Mouse (Mus musculus) limb, embryonic 13.5 days (tissue): ENCODE data around the gene 4931428F04Rik. TPM values are rescaled to one million over a fixed set of nuclear protein-coding genes. Genes with fewer than 3 reads are reported as not detected.
A peak's percentile ranks its signal among the peaks of the same experiment; 100 is the strongest.

ENCODE experiments used
- ATAC-seq: fragments of 200-750 bp; cut with Nextera tagmentation; 2 replicates; pipeline ENCODE4 v1.8.0; 2017; ENCODE audit warnings: low read depth, moderate number of reproducible peaks, moderate TSS enrichment; ENCODE audit not compliant: low FRiP score
- H3K27ac ChIP-seq: fragments of 300-500 bp; sonication (generic); 2 replicates; pipeline ENCODE4 v1.5.1; 2015; ENCODE audit warnings: inconsistent platforms, mild to moderate bottlenecking, moderate library complexity
- H3K27me3 ChIP-seq: fragments of 300-500 bp; sonication (generic); 2 replicates; pipeline ENCODE4 v1.6.1; 2015; ENCODE audit warnings: mild to moderate bottlenecking, inconsistent platforms
- H3K36me3 ChIP-seq: fragments of 300-500 bp; sonication (generic); 2 replicates; pipeline ENCODE4 v1.6.1; 2015; ENCODE audit warnings: inconsistent platforms, mild to moderate bottlenecking, moderate library complexity
- H3K4me1 ChIP-seq: fragments of 300-500 bp; sonication (generic); 2 replicates; pipeline ENCODE4 v1.6.1; 2015; ENCODE audit warnings: inconsistent platforms
- H3K4me2 ChIP-seq: fragments of 300-500 bp; sonication (generic); replicated peaks from 2 replicates; pipeline ENCODE4 v1.6.1; 2015; ENCODE audit warnings: inconsistent platforms, mild to moderate bottlenecking, moderate library complexity
- H3K4me3 ChIP-seq: fragments of 300-500 bp; sonication (generic); 2 replicates; pipeline ENCODE4 v1.5.1; 2015; ENCODE audit warnings: moderate library complexity, mild to moderate bottlenecking, inconsistent platforms
- H3K9ac ChIP-seq: fragments of 300-500 bp; sonication (generic); 2 replicates; pipeline ENCODE4 v1.6.1; 2015; ENCODE audit warnings: mild to moderate bottlenecking, inconsistent platforms
- H3K9me3 ChIP-seq: fragments of 300-500 bp; sonication (generic); 2 replicates; pipeline ENCODE4 v1.6.1; 2016; ENCODE audit warnings: inconsistent platforms
- WGBS: fragments of 180-500 bp; shearing (Covaris S2); methylation state at CpG from one replicate; pipeline ENCODE4 v1.1.7; 2015; 5-methylcytosine and 5-hydroxymethylcytosine counted together
- polyA plus RNA-seq: library from polyadenylated mRNA; unstranded; fragments of >200 nt; fragmentation: Nextera tagmentation; extraction: Ambion mirVana; gene quantifications from 2 replicates; pipeline ENCODE4 v1.2.1, GENCODE M21; 2015

4931428F04Rik gene
- 16.3 TPM in 2 replicates for polyA plus RNA-seq

- WGBS: 1% methylated on average over 43 of the region's 43 CpGs
- H3K9me3 ChIP-seq: no peaks in the 10 kb centered on the region
These were observed at the start of gene 4931428F04Rik for GRCm38 (mm10) chr8:105289805-105290460. TSS of gene 4931428F04Rik (minus strand) at chr8:105289864.

GRCm38 (mm10) chr8:105338992-105339391 lies 49.3 kb upstream of the 4931428F04Rik start:
- WGBS: 14% methylated on average over 4 of the region's 4 CpGs
- peaks cover 44% of the 10 kb centered on the region for H3K36me3 ChIP-seq
- no peak overlapping the region for H3K4me2 ChIP-seq
- peaks cover 17% of the 10 kb centered on the region for H3K4me1 ChIP-seq
- no peak for ATAC-seq
- peak overlapping the region; percentile 45; the same call in 1 of the 2 replicates for H3K9ac ChIP-seq
- H3K27ac ChIP-seq: 0 out of 2 replicates have a peak overlapping the region, but pooled peaks have one; percentile 33
- no peaks in the 10 kb centered on the region for H3K9me3 ChIP-seq
- no peak overlapping the region for H3K4me3 ChIP-seq
- no peaks in the 10 kb centered on the region for H3K27me3 ChIP-seq

More at GRCm38 (mm10) chr8:105289805-105290460, at the start of gene 4931428F04Rik:
- ATAC-seq: no peak; the same call in none of the 2 replicates
- Histone ChIP-seq H3K9ac (peak within 1 kb of the TSS; percentile 73), H3K27ac (peak within 1 kb of the TSS; percentile 61; the same call in 1 of the 2 replicates), H3K36me3 (peaks cover 8% of the 10 kb centered on the region), H3K4me2 (peak within 1 kb of the TSS; percentile 93), H3K27me3 (peaks cover 28% of the 10 kb centered on the region), H3K4me3 (peak within 1 kb of the TSS; percentile 54), H3K4me1 (peaks cover 30% of the 10 kb centered on the region)

GRCm38 (mm10) chr8:105336373-105337130 lies 46.9 kb upstream of the 4931428F04Rik start:
- H3K27me3 ChIP-seq: no peaks in the 10 kb centered on the region
- peaks cover 67% of the 10 kb centered on the region for H3K36me3 ChIP-seq
- no peak for ATAC-seq
- no peak overlapping the region for H3K4me3 ChIP-seq
- no peaks in the 10 kb centered on the region for H3K9me3 ChIP-seq
- no peak overlapping the region for H3K4me2 ChIP-seq
- peaks cover 16% of the 10 kb centered on the region for H3K4me1 ChIP-seq
- 43% methylated on average over 32 of the region's 32 CpGs for WGBS
- no peak overlapping the region for H3K27ac ChIP-seq
- no peak overlapping the region for H3K9ac ChIP-seq

GRCm38 (mm10) chr8:105332523-105332922 lies 42.9 kb upstream of the 4931428F04Rik start:
- Histone ChIP-seq H3K9me3 (no peaks in the 10 kb centered on the region), H3K27ac (no peak overlapping the region), H3K4me3 (no peak overlapping the region), H3K4me1 (peaks cover 4% of the 10 kb centered on the region; the same call in 1 of the 2 replicates), H3K27me3 (no peaks in the 10 kb centered on the region), H3K36me3 (peaks cover 96% of the 10 kb centered on the region), H3K4me2 (no peak overlapping the region), H3K9ac (no peak overlapping the region)
- ATAC-seq: no peak
- 79% methylated on average over 2 of the region's 2 CpGs for WGBS

- Histone ChIP-seq H3K27me3 (no peaks in the 10 kb centered on the region), H3K4me1 (peaks cover 10% of the 10 kb centered on the region), H3K4me2 (no peak overlapping the region), H3K36me3 (peaks cover 90% of the 10 kb centered on the region), H3K9ac (no peak overlapping the region), H3K9me3 (no peaks in the 10 kb centered on the region), H3K4me3 (no peak overlapping the region), H3K27ac (no peak overlapping the region)
- no peak for ATAC-seq
- whole genome bisulfite sequencing: 95% methylated on average over 9 of the region's 9 CpGs
These were observed 42.3 kb upstream of the 4931428F04Rik start for GRCm38 (mm10) chr8:105331931-105332330.

GRCm38 (mm10) chr8:105331469-105331868 lies 41.8 kb upstream of the 4931428F04Rik start:
- Histone ChIP-seq H3K4me3 (no peak overlapping the region), H3K9ac (no peak overlapping the region), H3K36me3 (peaks cover 85% of the 10 kb centered on the region), H3K27ac (no peak overlapping the region), H3K27me3 (no peaks in the 10 kb centered on the region), H3K4me1 (peaks cover 12% of the 10 kb centered on the region), H3K4me2 (no peak overlapping the region), H3K9me3 (no peaks in the 10 kb centered on the region)
- WGBS: 95% methylated on average over 22 of the region's 22 CpGs
- no peak for ATAC-seq

- no peak for ATAC-seq
- no peak overlapping the region for H3K27ac ChIP-seq
- H3K36me3 ChIP-seq: peaks cover 74% of the 10 kb centered on the region
These were observed 40.7 kb upstream of the 4931428F04Rik start for GRCm38 (mm10) chr8:105330325-105330724.

GRCm38 (mm10) chr8:105326968-105327367 lies 37.3 kb upstream of the 4931428F04Rik start:
- 44% methylated on average over 6 of the region's 6 CpGs for WGBS
- no peak for ATAC-seq
- H3K9ac ChIP-seq: peak overlapping the region; percentile 87
- peaks cover 25% of the 10 kb centered on the region for H3K4me1 ChIP-seq
- H3K9me3 ChIP-seq: no peaks in the 10 kb centered on the region
- H3K4me3 ChIP-seq: peak overlapping the region; percentile 81
- no peaks in the 10 kb centered on the region for H3K27me3 ChIP-seq
- H3K27ac ChIP-seq: peak overlapping the region; percentile 85; the same call in 1 of the 2 replicates
- peak overlapping the region; percentile 87 for H3K4me2 ChIP-seq
- H3K36me3 ChIP-seq: peaks cover 55% of the 10 kb centered on the region

More at GRCm38 (mm10) chr8:105330325-105330724, 40.7 kb upstream of the 4931428F04Rik start:
- no peak overlapping the region for H3K4me3 ChIP-seq
- no peaks in the 10 kb centered on the region for H3K9me3 ChIP-seq
- H3K4me2 ChIP-seq: no peak overlapping the region
- H3K4me1 ChIP-seq: peaks cover 17% of the 10 kb centered on the region
- WGBS: 92% methylated on average over 12 of the region's 12 CpGs
- H3K9ac ChIP-seq: no peak overlapping the region
- no peaks in the 10 kb centered on the region for H3K27me3 ChIP-seq

GRCm38 (mm10) chr8:105326141-105326672 lies 36.5 kb upstream of the 4931428F04Rik start, which contains the start of the genes Lrrc29 and Tmem208:
TSS of gene Lrrc29 (minus strand) at chr8:105326278.
TSS of gene Tmem208 (plus strand) at chr8:105326354.
- peak within 1 kb of the TSS; percentile 87 for H3K9ac ChIP-seq
- peak within 1 kb of the TSS; percentile 81 for H3K4me3 ChIP-seq
- peak within 1 kb of the TSS; percentile 87 for H3K4me2 ChIP-seq
- H3K27me3 ChIP-seq: no peaks in the 10 kb centered on the region
- H3K27ac ChIP-seq: peak within 1 kb of the TSS; percentile 85
- peaks cover 48% of the 10 kb centered on the region for H3K36me3 ChIP-seq
- H3K9me3 ChIP-seq: no peaks in the 10 kb centered on the region
- WGBS: under 1% methylated on average over 36 of the region's 36 CpGs
- ATAC-seq: peak; percentile 94
- H3K4me1 ChIP-seq: peaks cover 25% of the 10 kb centered on the region

GRCm38 (mm10) chr8:105325641-105326093 lies 36.0 kb upstream of the 4931428F04Rik start:
- peak overlapping the region; percentile 87 for H3K4me2 ChIP-seq
- H3K36me3 ChIP-seq: peaks cover 43% of the 10 kb centered on the region
- WGBS: under 1% methylated on average over 12 of the region's 12 CpGs
- H3K4me3 ChIP-seq: peak overlapping the region; percentile 81
- peak overlapping the region; percentile 87 for H3K9ac ChIP-seq
- H3K4me1 ChIP-seq: peaks cover 25% of the 10 kb centered on the region
- no peaks in the 10 kb centered on the region for H3K9me3 ChIP-seq
- peak; percentile 21 for ATAC-seq
- H3K27me3 ChIP-seq: no peaks in the 10 kb centered on the region
- peak overlapping the region; percentile 85; the same call in 1 of the 2 replicates for H3K27ac ChIP-seq

- no peaks in the 10 kb centered on the region for H3K27me3 ChIP-seq
- no peaks in the 10 kb centered on the region for H3K9me3 ChIP-seq
- H3K27ac ChIP-seq: no peak overlapping the region
- H3K4me2 ChIP-seq: no peak overlapping the region
- no peak overlapping the region for H3K4me3 ChIP-seq
- 84% methylated on average over 4 of the region's 4 CpGs for WGBS
- peaks cover 39% of the 10 kb centered on the region for H3K36me3 ChIP-seq
- ATAC-seq: no peak
- H3K9ac ChIP-seq: no peak overlapping the region
- peaks cover 25% of the 10 kb centered on the region for H3K4me1 ChIP-seq
These were observed 33.5 kb upstream of the 4931428F04Rik start for GRCm38 (mm10) chr8:105323183-105323582.
